Mouse (Mus musculus) liver, embryonic 16.5 days (tissue): ENCODE results near the gene Pnck. TPM values are rescaled to one million over a fixed set of nuclear protein-coding genes. Genes with fewer than 3 reads are reported as not detected.

Experiments
- ATAC-seq: fragments of 200-750 bp; cut with Nextera tagmentation; 2 replicates; pipeline ENCODE4 v1.8.0; 2017; ENCODE audit warnings: low read depth, mild to moderate bottlenecking, moderate number of reproducible peaks, moderate library complexity
- H3K27ac ChIP-seq: fragments of 300-500 bp; sonication (generic); 2 replicates; pipeline ENCODE4 v1.5.1; 2014; ENCODE audit warnings: mild to moderate bottlenecking, low read length
- H3K27me3 ChIP-seq: fragments of 300-500 bp; sonication (generic); 2 replicates; pipeline ENCODE4 v1.6.1; 2014; ENCODE audit warnings: low read depth, low read length, mixed read lengths; ENCODE audit not compliant: control insufficient read depth, insufficient read depth
- H3K36me3 ChIP-seq: fragments of 300-500 bp; sonication (generic); 2 replicates; pipeline ENCODE4 v1.6.1; 2014; ENCODE audit warnings: mild to moderate bottlenecking; ENCODE audit not compliant: control insufficient read depth, insufficient read depth
- H3K4me1 ChIP-seq: fragments of 300-500 bp; sonication (generic); 2 replicates; pipeline ENCODE4 v1.6.1; 2014; ENCODE audit warnings: low read depth, low read length, mixed read lengths; ENCODE audit not compliant: control insufficient read depth
- H3K4me2 ChIP-seq: fragments of 300-500 bp; sonication (generic); 2 replicates; pipeline ENCODE4 v1.6.1; 2014; ENCODE audit warnings: low read depth, low read length, mixed read lengths
- H3K4me3 ChIP-seq: fragments of 300-500 bp; sonication (generic); 2 replicates; pipeline ENCODE4 v1.5.1; 2014; ENCODE audit warnings: low read depth, mild to moderate bottlenecking, low read length
- H3K9ac ChIP-seq: fragments of 300-500 bp; sonication (generic); 2 replicates; pipeline ENCODE4 v1.6.1; 2014; ENCODE audit warnings: low read depth, low read length
- H3K9me3 ChIP-seq: fragments of 300-500 bp; sonication (generic); replicated peaks from 2 replicates; pipeline ENCODE4 v1.6.1; 2016; ENCODE audit warnings: low read length; ENCODE audit not compliant: control insufficient read depth
- WGBS: fragments of 180-500 bp; shearing (Covaris S2); extraction: QIAGEN DNeasy Blood & Tissue Kit; methylation state at CpG from one replicate; pipeline ENCODE4 v1.1.7; 2014; ENCODE audit not compliant: insufficient replicate concordance; 5-methylcytosine and 5-hydroxymethylcytosine counted together
- polyA plus RNA-seq: library from polyadenylated mRNA; unstranded; fragments of >200 nt; fragmentation: Nextera tagmentation; extraction: Ambion mirVana; gene quantifications from 2 replicates; pipeline ENCODE4 v1.2.1, GENCODE M21; 2015

The Pnck gene
- polyA plus RNA-seq, 1 experiment from 2014 or later: 1.6 TPM

- no peak overlapping the region for H3K4me2 ChIP-seq
- no peak; the same call in 1 of the 2 replicates for ATAC-seq
Measured at GRCm38 (mm10) chrX:73654177-73654576, 5.7 kb downstream of the Pnck start.

GRCm38 (mm10) chrX:73653392-73653791, 6.5 kb downstream of the Pnck start:
- H3K4me1 ChIP-seq: no peaks in the 10 kb centered on the region
- peak; percentile 51 for ATAC-seq
- H3K9me3 ChIP-seq: no peaks in the 10 kb centered on the region
- no peak overlapping the region for H3K4me3 ChIP-seq
- WGBS: 66% methylated on average over 6 of the region's 6 CpGs
- no peak overlapping the region for H3K27ac ChIP-seq
- H3K36me3 ChIP-seq: no peaks in the 10 kb centered on the region
- no peak overlapping the region for H3K9ac ChIP-seq
- H3K27me3 ChIP-seq: no peaks in the 10 kb centered on the region; the same call in 1 of the 2 replicates
- no peak overlapping the region for H3K4me2 ChIP-seq

More at GRCm38 (mm10) chrX:73654177-73654576, 5.7 kb downstream of the Pnck start:
- no peaks in the 10 kb centered on the region for H3K4me1 ChIP-seq
- H3K4me3 ChIP-seq: no peak overlapping the region
- 21% methylated on average over 6 of the region's 6 CpGs for WGBS
- no peaks in the 10 kb centered on the region for H3K9me3 ChIP-seq
- H3K36me3 ChIP-seq: no peaks in the 10 kb centered on the region
- no peaks in the 10 kb centered on the region; the same call in 1 of the 2 replicates for H3K27me3 ChIP-seq
- H3K9ac ChIP-seq: no peak overlapping the region
- no peak overlapping the region for H3K27ac ChIP-seq

- 56% methylated on average over 3 of the region's 3 CpGs for WGBS
- ATAC-seq: no peak
- H3K4me2 ChIP-seq: no peak overlapping the region
- no peak overlapping the region for H3K4me3 ChIP-seq
- H3K4me1 ChIP-seq: no peaks in the 10 kb centered on the region
- H3K27me3 ChIP-seq: no peaks in the 10 kb centered on the region; the same call in 1 of the 2 replicates
- H3K9ac ChIP-seq: no peak overlapping the region
- no peaks in the 10 kb centered on the region for H3K36me3 ChIP-seq
- H3K27ac ChIP-seq: no peak overlapping the region
- H3K9me3 ChIP-seq: no peaks in the 10 kb centered on the region
Measured at GRCm38 (mm10) chrX:73650869-73651268, 9.0 kb downstream of the Pnck start.

- ATAC-seq: no peak
- no peaks in the 10 kb centered on the region for H3K4me1 ChIP-seq
- H3K9me3 ChIP-seq: no peaks in the 10 kb centered on the region
- 33% methylated on average over 4 of the region's 4 CpGs for WGBS
- no peaks in the 10 kb centered on the region for H3K36me3 ChIP-seq
- no peak overlapping the region for H3K4me3 ChIP-seq
- peaks cover 13% of the 10 kb centered on the region for H3K27me3 ChIP-seq
- H3K9ac ChIP-seq: no peak overlapping the region
- H3K27ac ChIP-seq: no peak overlapping the region
- H3K4me2 ChIP-seq: no peak overlapping the region
Measured at GRCm38 (mm10) chrX:73645121-73645520, 14.8 kb downstream of the Pnck start.

- Histone ChIP-seq H3K4me2 (peak overlapping the region; percentile 50), H3K4me1 (no peaks in the 10 kb centered on the region), H3K9ac (no peak overlapping the region; the same call in 1 of the 2 replicates), H3K9me3 (no peaks in the 10 kb centered on the region), H3K36me3 (no peaks in the 10 kb centered on the region), H3K27me3 (peaks cover 61% of the 10 kb centered on the region), H3K27ac (no peak overlapping the region), H3K4me3 (peak overlapping the region; percentile 49)
- no peak for ATAC-seq
- WGBS: 21% methylated on average over 40 of the region's 41 CpGs
Measured at GRCm38 (mm10) chrX:73639901-73640469, 19.9 kb downstream of the Pnck start.

- H3K27ac ChIP-seq: no peak within 1 kb of the TSS
- H3K9me3 ChIP-seq: no peaks in the 10 kb centered on the region
- H3K4me2 ChIP-seq: peak within 1 kb of the TSS; percentile 50
- H3K4me3 ChIP-seq: peak within 1 kb of the TSS; percentile 49
- ATAC-seq: peak; percentile 82
- H3K36me3 ChIP-seq: no peaks in the 10 kb centered on the region
- H3K27me3 ChIP-seq: peaks cover 68% of the 10 kb centered on the region
- 16% methylated on average over 28 of the region's 28 CpGs for whole genome bisulfite sequencing
- peak within 1 kb of the TSS; percentile 20; the same call in 1 of the 2 replicates for H3K9ac ChIP-seq
- H3K4me1 ChIP-seq: no peaks in the 10 kb centered on the region
Measured at GRCm38 (mm10) chrX:73639255-73639675, 20.7 kb downstream of the Pnck start, which contains the start of gene Dusp9. TSS of gene Dusp9 (plus strand) at chrX:73639419.

- H3K27ac ChIP-seq: no peak overlapping the region
- H3K4me2 ChIP-seq: peak overlapping the region; percentile 51
- no peaks in the 10 kb centered on the region for H3K4me1 ChIP-seq
- H3K9ac ChIP-seq: no peak overlapping the region
- H3K4me3 ChIP-seq: no peak overlapping the region
- no peak for ATAC-seq
- no peaks in the 10 kb centered on the region for H3K9me3 ChIP-seq
- 24% methylated on average over 19 of the region's 19 CpGs for WGBS
- peaks cover 71% of the 10 kb centered on the region for H3K27me3 ChIP-seq
- H3K36me3 ChIP-seq: no peaks in the 10 kb centered on the region
Measured at GRCm38 (mm10) chrX:73637415-73637814, 22.5 kb downstream of the Pnck start.

GRCm38 (mm10) chrX:73635425-73635824, 24.5 kb downstream of the Pnck start:
- Histone ChIP-seq H3K4me1 (no peaks in the 10 kb centered on the region), H3K27ac (no peak overlapping the region), H3K27me3 (peaks cover 61% of the 10 kb centered on the region), H3K9me3 (no peaks in the 10 kb centered on the region), H3K4me3 (no peak overlapping the region), H3K4me2 (0 out of 2 replicates have a peak overlapping the region, but pooled peaks have one; percentile 9), H3K36me3 (no peaks in the 10 kb centered on the region), H3K9ac (no peak overlapping the region)
- ATAC-seq: no peak
- WGBS: 20% methylated on average over 19 of the region's 19 CpGs

GRCm38 (mm10) chrX:73626981-73627380, 32.9 kb downstream of the Pnck start:
- no peak for ATAC-seq
- H3K27me3 ChIP-seq: no peaks in the 10 kb centered on the region; the same call in 1 of the 2 replicates

More at GRCm38 (mm10) chrX:73626981-73627380, 32.9 kb downstream of the Pnck start:
- Histone ChIP-seq H3K9me3 (no peaks in the 10 kb centered on the region), H3K4me2 (no peak overlapping the region), H3K4me3 (no peak overlapping the region), H3K27ac (no peak overlapping the region), H3K36me3 (no peaks in the 10 kb centered on the region), H3K4me1 (no peaks in the 10 kb centered on the region), H3K9ac (no peak overlapping the region)
